23 mouse cellular contexts compared by ENCODE assay signal in genomic region chr5:137597625-137598024, GRCm38 (mm10). TPM values are rescaled to one million over a fixed set of nuclear protein-coding genes. Genes with fewer than 3 reads are reported as not detected.
A peak's percentile ranks its signal among the peaks of the same experiment; 100 is the strongest.
DNase-seq lines count a peak whose midpoint lies in the region; ATAC-seq and TF ChIP-seq lines count a peak whose summit lies in the region.
"Had no signal": no experiment of that assay in that cellular context is flagged by ENCODE, and none has a peak within 500 bp of the region (broad histone marks: within the 10 kb centered on the region; RNA-seq: fewer than 3 reads in every experiment).

No protein-coding gene starts in this region.

- WGBS in midbrain, embryonic 11.5 days = 91% methylated on average over 6 of the region's 6 CpGs
- 94% methylated on average over 6 of the region's 6 CpGs for whole genome bisulfite sequencing in midbrain, embryonic 16.5 days
- 68% methylated on average over 6 of the region's 6 CpGs for WGBS in liver, embryonic 14.5 days (ENCODE audit: insufficient replicate concordance)

- in situ Hi-C loops in ES-E14 (cut with MboI; ENCODE audit: low sequenced_read_pairs in 2 of 2, unreplicated experiment in 2 of 2) = no loop called here

- no peak for TF ChIP-seq EP300 in liver, embryonic 14.5 days (IDR thresholded peaks at IDR 0.05; ENCODE audit: low read depth)

- TF ChIP-seq CTCF in liver, embryonic 14.5 days (IDR thresholded peaks at IDR 0.05; ENCODE audit: low read depth) = 0 out of 2 replicates have a peak, but pooled peaks have one; percentile 1

- no peak overlapping the region for H3K4me2 ChIP-seq in midbrain, embryonic 11.5 days
- H3K4me2 ChIP-seq in midbrain, embryonic 16.5 days (ENCODE audit: low read length) = no peak overlapping the region
- no peak overlapping the region for H3K4me2 ChIP-seq in liver, embryonic 14.5 days (ENCODE audit: low read depth)

- no peaks in the 10 kb centered on the region; the same call in 1 of the 2 replicates for H3K36me3 ChIP-seq in midbrain, embryonic 11.5 days (ENCODE audit: control insufficient read depth, insufficient read depth, low read length)
- H3K36me3 ChIP-seq in midbrain, embryonic 16.5 days (ENCODE audit: control insufficient read depth, insufficient read depth, low read length) = peaks cover 3% of the 10 kb centered on the region; the same call in 1 of the 2 replicates
- peaks cover 5% of the 10 kb centered on the region; the same call in 1 of the 2 replicates for H3K36me3 ChIP-seq in ES-E14 (ENCODE audit: control insufficient read depth, insufficient read depth, low read length, poor library complexity, severe bottlenecking)
- no peaks in the 10 kb centered on the region for H3K36me3 ChIP-seq in liver, embryonic 14.5 days (replicated peaks; ENCODE audit: control insufficient read depth, insufficient read depth, low read depth)
- H3K36me3 ChIP-seq: stomach, embryonic 15.5 days had no signal

- peaks cover 14% of the 10 kb centered on the region for H3K4me1 ChIP-seq in midbrain, embryonic 11.5 days (ENCODE audit: control insufficient read depth, insufficient read depth, low read length)
- peaks cover 12% of the 10 kb centered on the region for H3K4me1 ChIP-seq in midbrain, embryonic 16.5 days (ENCODE audit: control insufficient read depth, insufficient read depth, low read length)
- H3K4me1 ChIP-seq in ES-E14 (ENCODE audit: control insufficient read depth in 2 of 2, insufficient read depth in 2 of 2, low read length in 2 of 2, poor library complexity in 1 of 2) = peaks cover 0 to 16% of the 10 kb centered on the region in 2 experiments; a peak in 2 of 4 replicates
- peaks cover 23 to 36% of the 10 kb centered on the region in 2 experiments for H3K4me1 ChIP-seq in liver, embryonic 14.5 days (replicated peaks; ENCODE audit: control insufficient read depth in 2 of 2, insufficient read depth in 2 of 2, low read length in 1 of 2)

- H3K4me3 ChIP-seq in midbrain, embryonic 11.5 days (ENCODE audit: low read depth, low read length) = no peak overlapping the region
- H3K4me3 ChIP-seq in midbrain, embryonic 16.5 days (ENCODE audit: low read depth, low read length) = no peak overlapping the region
- peak overlapping the region; percentile 91 to 93 for H3K4me3 ChIP-seq in ES-E14 (ENCODE audit: insufficient read depth in 1 of 2, low read depth in 1 of 2, low read length in 2 of 2, poor library complexity in 1 of 2, severe bottlenecking in 1 of 2)
- H3K4me3 ChIP-seq in liver, embryonic 14.5 days (ENCODE audit: insufficient read depth in 1 of 2, low read depth in 2 of 2, low read length in 2 of 2) = no peak overlapping the region
- H3K4me3 ChIP-seq: heart, embryonic 15.5 days; hindbrain, embryonic 13.5 days had no signal

- H3K9me3 ChIP-seq in midbrain, embryonic 11.5 days (ENCODE audit: control insufficient read depth, low read length) = no peaks in the 10 kb centered on the region
- H3K9me3 ChIP-seq in midbrain, embryonic 16.5 days (replicated peaks; ENCODE audit: control insufficient read depth, low read length, poor library complexity, severe bottlenecking) = no peaks in the 10 kb centered on the region
- no peaks in the 10 kb centered on the region for H3K9me3 ChIP-seq in ES-E14 (ENCODE audit: control insufficient read depth, insufficient read depth, low read depth, low read length)
- H3K9me3 ChIP-seq in liver, embryonic 14.5 days (ENCODE audit: control insufficient read depth, low read length) = no peaks in the 10 kb centered on the region
- H3K9me3 ChIP-seq: embryonic facial prominence, embryonic 15.5 days; heart, embryonic 15.5 days; hindbrain, embryonic 13.5 days; neural tube, embryonic 15.5 days; stomach, embryonic 15.5 days had no signal

- H3K27ac ChIP-seq in midbrain, embryonic 11.5 days (ENCODE audit: low read depth, low read length) = no peak overlapping the region
- no peak overlapping the region for H3K27ac ChIP-seq in midbrain, embryonic 16.5 days (ENCODE audit: low read length)
- peak overlapping the region; percentile 13; the same call in 1 of the 2 replicates for H3K27ac ChIP-seq in ES-E14 (ENCODE audit: insufficient read depth, low read depth, low read length, poor library complexity, severe bottlenecking)
- no peak overlapping the region for H3K27ac ChIP-seq in liver, embryonic 14.5 days
- H3K27ac ChIP-seq: heart, embryonic 15.5 days; hindbrain, embryonic 13.5 days; neural tube, embryonic 15.5 days; stomach, embryonic 15.5 days had no signal

- H3K9ac ChIP-seq in midbrain, embryonic 11.5 days (ENCODE audit: low read length) = no peak overlapping the region
- H3K9ac ChIP-seq in midbrain, embryonic 16.5 days (ENCODE audit: low read depth, low read length) = no peak overlapping the region
- H3K9ac ChIP-seq in ES-E14 (ENCODE audit: insufficient read depth, low read depth, low read length, poor library complexity, severe bottlenecking) = peak overlapping the region; percentile 95; the same call in 1 of the 2 replicates
- H3K9ac ChIP-seq in liver, embryonic 14.5 days (replicated peaks) = no peak overlapping the region
- H3K9ac ChIP-seq: embryonic facial prominence, embryonic 15.5 days; heart, embryonic 15.5 days; hindbrain, embryonic 13.5 days; neural tube, embryonic 15.5 days; stomach, embryonic 15.5 days had no signal

- intact Hi-C loops in gastrocnemius, postnatal 36 days (cut with DNase I) = no loop called here

- no peak for ATAC-seq in midbrain, embryonic 11.5 days (ENCODE audit: low FRiP score)
- ATAC-seq in midbrain, embryonic 16.5 days = no peak
- ATAC-seq in liver, embryonic 14.5 days (ENCODE audit: insufficient read depth) = no peak
- ATAC-seq: forebrain, embryonic 14.5 days; Patski had no signal

- DNase-seq in midbrain, embryonic 11.5 days (ENCODE audit: low spot score, missing footprints) = peak; percentile 59
- no peak for DNase-seq in ES-E14 (ENCODE audit: low read depth, low spot score)
- DNase-seq in liver, embryonic 14.5 days (ENCODE audit: low read depth in 3 of 3, low spot score in 3 of 3) = no peak
- DNase-seq in lung, postnatal 10 days = no peak
- no peak for DNase-seq in adrenal gland, postnatal 4 days (ENCODE audit: low spot score in 2 of 2)
- no peak for DNase-seq in gastrocnemius, postnatal 36 days
- DNase-seq: adrenal gland, postnatal 10 days; B cell, adult 2 months; cerebellum, adult 8-10 months; cerebellum, postnatal 36 days; gastrocnemius, adult 2 months; heart, postnatal 36 days; kidney, adult 18-20 months; lung, adult 18-20 months had no signal

- no peaks in the 10 kb centered on the region for H3K27me3 ChIP-seq in midbrain, embryonic 11.5 days (ENCODE audit: control insufficient read depth, insufficient read depth, low read length)
- H3K27me3 ChIP-seq in midbrain, embryonic 16.5 days (ENCODE audit: control insufficient read depth, insufficient read depth, low read depth, low read length) = no peaks in the 10 kb centered on the region
- H3K27me3 ChIP-seq in liver, embryonic 14.5 days (ENCODE audit: control insufficient read depth, insufficient read depth, low read length) = no peaks in the 10 kb centered on the region
- H3K27me3 ChIP-seq: embryonic facial prominence, embryonic 15.5 days; heart, embryonic 15.5 days; hindbrain, embryonic 13.5 days; neural tube, embryonic 15.5 days; Patski; stomach, embryonic 15.5 days had no signal

TF ChIP-seq in ES-E14, 5 proteins besides CTCF, POLR2A, EP300 and RAD21 (continues in another document):
- TF ChIP-seq ZNF384 (IDR thresholded peaks at IDR 0.05; ENCODE audit: low read depth, low read length) = no peak
- no peak for TF ChIP-seq CHD2 (IDR thresholded peaks at IDR 0.05; ENCODE audit: low read depth, low read length)

RNA-seq across cellular contexts. Expression of gene Mospd3, which starts 3.2 kb away (rescaled TPM):
- polyA plus RNA-seq in midbrain, embryonic 11.5 days (2014; fragmentation: Nextera tagmentation; extraction: Ambion mirVana) = 19.0 and 19.8 TPM in 2 replicates
- 57.2 and 60.9 TPM in 2 replicates for polyA plus RNA-seq in midbrain, embryonic 16.5 days (2015; fragmentation: Nextera tagmentation; extraction: Ambion mirVana)
- 7.8 and 12.9 TPM in 2 replicates for total RNA-seq in ES-E14 (2012; rRNA removed)
- 34.9 and 45.5 TPM in 2 replicates for polyA plus RNA-seq in liver, embryonic 14.5 days (2012; rRNA removed)
- polyA plus RNA-seq in liver, embryonic 14.5 days (2014; fragmentation: Nextera tagmentation; extraction: Ambion mirVana) = 33.8 and 38.4 TPM in 2 replicates
- 10 to 100 TPM; 52.4 to 54.0 TPM for total RNA-seq in adrenal gland, postnatal 4 days (2021)
- 10 to 100 TPM in 1 of 2 experiments, 1 to 10 TPM in 1; 9.6 to 13.7 TPM for total RNA-seq in gastrocnemius, postnatal 36 days (2021)

RNA-seq across cellular contexts. Expression of gene Pcolce, which starts 16.0 kb away (rescaled TPM):
- polyA plus RNA-seq in midbrain, embryonic 11.5 days (2014; fragmentation: Nextera tagmentation; extraction: Ambion mirVana) = 58.8 and 61.4 TPM in 2 replicates
- 11.9 and 13.3 TPM in 2 replicates for polyA plus RNA-seq in midbrain, embryonic 16.5 days (2015; fragmentation: Nextera tagmentation; extraction: Ambion mirVana)
- 134 and 157 TPM in 2 replicates for total RNA-seq in ES-E14 (2012; rRNA removed)
- polyA plus RNA-seq in liver, embryonic 14.5 days (2012; rRNA removed) = 11.7 and 12.2 TPM in 2 replicates
- polyA plus RNA-seq in liver, embryonic 14.5 days (2014; fragmentation: Nextera tagmentation; extraction: Ambion mirVana) = 11.6 and 12.8 TPM in 2 replicates
- total RNA-seq in adrenal gland, postnatal 4 days (2021) = 100 to 1,000 TPM; 549 to 594 TPM
- total RNA-seq in gastrocnemius, postnatal 36 days (2021) = 10 to 100 TPM; 57.1 to 66.1 TPM

RNA-seq across cellular contexts. Expression of gene Tfr2, which starts 28.0 kb away (rescaled TPM):
- polyA plus RNA-seq in midbrain, embryonic 11.5 days (2014; fragmentation: Nextera tagmentation; extraction: Ambion mirVana) = 2.0 and 2.1 TPM in 2 replicates
- polyA plus RNA-seq in midbrain, embryonic 16.5 days (2015; fragmentation: Nextera tagmentation; extraction: Ambion mirVana) = 7.8 and 10.1 TPM in 2 replicates
- total RNA-seq in ES-E14 (2012; rRNA removed) = 3.7 and 7.6 TPM in 2 replicates
- polyA plus RNA-seq in liver, embryonic 14.5 days (2012; rRNA removed) = 45.7 and 49.5 TPM in 2 replicates
- polyA plus RNA-seq in liver, embryonic 14.5 days (2014; fragmentation: Nextera tagmentation; extraction: Ambion mirVana) = 37.6 and 41.1 TPM in 2 replicates
- total RNA-seq in adrenal gland, postnatal 4 days (2021) = 10 to 100 TPM in 1 of 2 experiments, 1 to 10 TPM in 1; 2.4 to 25.8 TPM
- total RNA-seq in gastrocnemius, postnatal 36 days (2021) = not detected
- total RNA-seq: gastrocnemius, adult 2 months; heart, postnatal 36 days had no signal
- polyA plus RNA-seq: Patski had no signal

RNA-seq across cellular contexts. Expression of gene Fbxo24, which starts 31.2 kb away (rescaled TPM):
- polyA plus RNA-seq in midbrain, embryonic 11.5 days (2014; fragmentation: Nextera tagmentation; extraction: Ambion mirVana) = 0.10 and 0.16 TPM in 2 replicates
- 0.11 and 0.12 TPM in 2 replicates for polyA plus RNA-seq in midbrain, embryonic 16.5 days (2015; fragmentation: Nextera tagmentation; extraction: Ambion mirVana)
- total RNA-seq in ES-E14 (2012; rRNA removed) = 1.1 and 2.2 TPM in 2 replicates
- 0.02 and 0.04 TPM in 2 replicates for polyA plus RNA-seq in liver, embryonic 14.5 days (2012; rRNA removed)
- polyA plus RNA-seq in liver, embryonic 14.5 days (2014; fragmentation: Nextera tagmentation; extraction: Ambion mirVana) = 0.05 TPM in 1 of 2 replicates, not detected in the other
- 1 to 10 TPM; 1.2 to 3.3 TPM for total RNA-seq in adrenal gland, postnatal 4 days (2021)
- not detected for total RNA-seq in gastrocnemius, postnatal 36 days (2021)
- total RNA-seq: midbrain, postnatal 0 days had no signal

RNA-seq across cellular contexts. Expression of gene Lrch4, which starts 31.3 kb away (rescaled TPM):
- polyA plus RNA-seq in midbrain, embryonic 11.5 days (2014; fragmentation: Nextera tagmentation; extraction: Ambion mirVana) = 27.3 and 28.3 TPM in 2 replicates
- 18.8 and 19.2 TPM in 2 replicates for polyA plus RNA-seq in midbrain, embryonic 16.5 days (2015; fragmentation: Nextera tagmentation; extraction: Ambion mirVana)
- 12.7 and 23.0 TPM in 2 replicates for total RNA-seq in ES-E14 (2012; rRNA removed)
- 13.9 and 16.1 TPM in 2 replicates for polyA plus RNA-seq in liver, embryonic 14.5 days (2012; rRNA removed)
- 21.7 and 23.6 TPM in 2 replicates for polyA plus RNA-seq in liver, embryonic 14.5 days (2014; fragmentation: Nextera tagmentation; extraction: Ambion mirVana)
- 10 to 100 TPM; 27.9 to 34.5 TPM for total RNA-seq in adrenal gland, postnatal 4 days (2021)
- 10 to 100 TPM; 13.6 to 13.8 TPM for total RNA-seq in gastrocnemius, postnatal 36 days (2021)

Comparison
In these comparisons a context has a peak if more than half of its experiments do, and no peak if none do; other contexts are left out.
1. H3K4me3 ChIP-seq: peak in ES-E14 (2 of 2); none in midbrain, embryonic 11.5 days (single experiment), midbrain, embryonic 16.5 days (single experiment) and liver, embryonic 14.5 days (0 of 2).